Mouse (Mus musculus) ovary, postnatal 36 days (tissue): ENCODE results near the gene Itga9.

Source experiments
- DNase-seq: peaks from one replicate; pipeline ENCODE4 v3.0.0; 2022; ENCODE audit warnings: low spot score, mixed read lengths

Gene Itga9

DNA sequence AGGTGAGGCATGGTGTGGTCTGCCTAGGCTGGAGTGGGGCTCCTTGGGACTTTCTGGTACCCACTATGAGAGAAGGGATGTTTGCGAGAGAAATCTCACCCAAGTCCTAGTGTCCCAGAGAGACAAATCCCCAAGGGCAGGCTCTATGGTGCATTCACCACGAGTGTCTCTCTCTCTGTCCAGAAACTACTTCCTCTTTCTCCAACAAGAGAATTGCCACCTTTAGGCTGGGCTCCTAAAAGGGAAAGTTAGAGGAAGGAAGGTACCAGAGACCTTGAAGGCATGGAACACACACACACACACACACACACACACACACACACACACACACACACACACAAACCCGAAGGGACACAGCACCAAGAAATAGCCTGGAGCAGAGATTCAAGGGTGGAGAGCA is 315.4 kb downstream of the Itga9 start:
- no peak for DNase-seq

DNA sequence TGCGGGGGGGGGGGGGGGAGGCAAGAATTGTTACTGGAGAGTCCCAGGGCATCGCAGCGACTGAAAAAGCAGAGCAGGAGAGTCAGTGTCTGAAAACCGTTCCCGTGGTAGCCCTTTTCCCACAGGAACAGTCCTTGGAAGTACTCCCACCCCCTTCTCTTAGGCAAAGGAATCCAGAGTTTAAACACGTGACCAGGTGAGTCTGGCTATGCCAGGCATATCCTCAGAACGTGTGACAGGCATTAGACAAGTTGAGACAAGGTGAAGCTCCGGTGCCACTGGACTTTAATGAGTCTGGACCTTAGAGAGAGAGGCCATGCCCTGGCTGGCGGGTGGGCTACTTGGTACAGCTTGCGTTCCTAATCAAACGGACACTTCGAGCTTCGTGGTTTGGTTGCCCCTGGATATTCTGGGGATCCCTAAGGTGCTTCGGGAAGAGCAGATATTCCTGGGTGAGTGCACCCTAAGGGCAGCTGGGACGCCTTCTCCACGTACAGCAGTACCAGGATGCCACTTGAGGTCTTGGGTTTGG is 318.1 kb downstream of the Itga9 start:
- DNase-seq = no peak

DNA sequence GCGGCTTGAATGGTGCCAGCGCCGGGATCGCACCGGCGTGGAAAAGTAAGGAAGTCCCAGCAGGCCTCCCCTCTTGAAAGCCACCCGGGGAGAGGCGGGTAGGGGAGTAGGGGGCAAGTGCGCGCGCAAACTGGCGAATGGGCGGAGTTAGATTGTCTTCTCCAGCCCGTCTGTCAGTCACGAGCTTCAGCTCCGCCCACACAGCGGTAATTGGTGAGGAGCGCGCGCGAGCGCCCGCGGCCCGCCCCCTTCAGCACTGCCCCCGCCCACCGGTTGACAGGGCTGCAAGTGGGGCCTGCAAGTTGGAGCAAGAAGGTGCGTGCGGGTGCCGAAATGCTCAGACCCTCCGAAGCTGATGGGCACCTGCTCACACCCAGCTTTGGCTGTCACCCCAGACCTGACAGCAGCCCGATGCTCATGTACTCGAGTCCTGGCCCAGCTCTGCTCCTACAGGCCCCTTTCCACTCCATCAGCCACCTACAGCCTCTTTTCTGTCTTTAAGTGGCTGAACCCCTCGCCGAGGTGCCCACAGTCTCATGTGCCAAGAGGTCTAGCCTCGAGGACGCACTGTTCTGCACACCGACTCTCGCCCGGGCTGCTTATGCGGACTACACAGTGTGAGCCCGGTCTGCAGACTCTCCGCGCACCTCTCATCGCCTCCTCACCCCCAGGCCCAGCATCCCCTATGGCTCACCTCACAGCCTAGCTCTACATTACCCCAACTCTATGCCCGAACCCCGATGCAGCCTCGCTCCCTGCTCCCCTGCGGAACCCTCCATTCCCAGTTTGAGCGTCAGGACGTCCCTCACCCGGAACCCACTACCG is 319.0 kb downstream of the Itga9 start:
- DNase-seq = peak; percentile 97

DNA sequence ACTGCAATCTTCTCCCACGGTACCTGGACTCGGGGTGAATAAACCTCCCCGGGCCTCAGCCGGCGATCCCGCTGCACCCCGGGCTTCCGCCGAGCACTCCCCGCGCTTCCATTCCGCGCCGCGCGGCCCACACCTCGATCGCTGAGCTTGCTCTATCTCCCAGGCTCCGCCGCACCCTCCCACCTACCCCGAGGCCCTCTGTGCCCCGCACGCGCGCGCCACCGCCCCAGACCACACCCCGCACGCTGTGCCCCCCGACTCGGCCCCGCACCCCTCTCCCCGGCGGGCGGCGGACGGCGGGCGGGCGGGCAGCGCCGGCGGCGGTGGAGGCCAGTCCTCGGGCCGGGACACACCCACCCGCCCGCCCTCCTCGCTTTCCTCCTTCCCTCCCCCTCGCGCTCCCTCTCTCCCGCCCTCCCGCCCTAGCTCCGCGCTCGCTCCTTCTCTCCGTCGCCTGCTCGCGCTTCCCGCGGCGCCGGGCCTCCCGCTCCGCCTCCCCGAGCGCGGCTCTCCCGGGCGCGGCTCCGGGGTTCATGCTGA is 319.7 kb downstream of the Itga9 start, which contains the start of gene Ctdspl:
Gene Ctdspl, plus strand, starts transcription at position 343 of the 540 bp plus-strand sequence.
- DNase-seq = peak; percentile 69

DNA sequence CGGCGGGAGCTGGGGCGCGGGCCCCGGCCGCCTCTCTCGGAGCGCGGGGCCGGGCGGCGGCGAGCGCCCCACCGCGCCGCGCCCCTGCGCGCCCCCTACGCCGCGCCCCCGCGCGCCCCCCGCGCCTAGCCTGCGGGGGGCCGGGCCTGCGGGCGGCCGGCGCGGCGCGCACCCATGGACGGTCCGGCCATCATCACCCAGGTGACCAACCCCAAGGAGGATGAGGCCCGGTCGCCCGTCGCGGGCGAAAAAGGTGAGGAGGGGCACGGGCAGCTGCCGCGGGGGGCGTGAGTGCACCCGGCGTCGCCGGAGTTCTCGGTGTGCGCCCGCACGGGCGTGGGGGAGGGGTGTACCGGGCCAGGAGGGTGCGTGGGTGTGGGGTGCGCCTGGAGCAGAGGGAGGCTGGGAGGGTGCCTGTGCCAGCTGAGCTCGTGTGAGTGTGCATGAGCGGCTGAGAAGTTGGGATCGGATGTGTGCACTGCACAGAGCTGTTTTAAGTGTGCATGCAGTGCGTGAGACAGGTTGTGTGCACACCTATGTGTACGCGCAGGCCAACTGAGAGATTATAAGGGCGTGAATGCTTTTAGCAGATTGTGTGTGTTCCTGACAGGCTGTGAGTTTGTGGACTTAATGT is 320.3 kb downstream of the Itga9 start:
- peak; percentile 65 for DNase-seq

DNA sequence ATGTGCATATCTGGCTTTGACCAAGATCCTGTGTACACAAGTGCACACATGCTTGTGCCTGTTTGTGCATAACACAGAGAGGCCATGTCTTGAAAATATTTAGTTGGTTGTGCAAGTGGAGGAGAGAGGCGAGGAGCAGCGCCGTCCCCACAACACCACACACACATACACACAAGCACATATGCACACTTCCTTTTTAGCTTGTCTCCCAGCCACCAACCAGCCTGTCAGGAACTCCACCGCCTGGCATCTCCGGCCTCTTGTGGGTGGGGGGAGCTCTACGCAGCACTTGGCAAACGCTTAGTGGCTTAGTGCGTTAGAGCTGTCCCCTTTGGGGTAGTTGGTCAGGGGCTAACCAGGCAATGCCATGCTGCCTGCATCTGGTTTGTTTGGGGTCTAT is 321.0 kb downstream of the Itga9 start:
- DNase-seq = no peak

DNA sequence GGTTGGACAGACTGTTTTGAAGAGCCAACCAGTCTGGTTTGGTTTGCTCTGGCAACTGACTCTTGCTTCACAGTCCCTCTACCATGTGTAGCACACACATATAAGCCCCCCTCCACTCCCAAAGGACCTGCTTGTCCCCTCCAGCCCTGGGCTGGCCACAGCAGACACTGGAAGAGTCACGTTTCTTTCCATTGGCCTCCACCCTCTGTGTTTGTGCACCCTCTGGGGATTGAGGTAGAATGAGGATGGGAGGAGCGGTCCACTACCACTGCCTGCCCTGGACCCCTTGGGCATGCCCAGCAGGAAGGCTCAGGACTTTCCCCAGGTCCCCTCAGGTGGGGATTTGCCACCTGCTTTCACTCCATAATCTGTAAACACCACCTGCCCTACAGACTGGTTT is 321.5 kb downstream of the Itga9 start:
- no peak for DNase-seq

DNA sequence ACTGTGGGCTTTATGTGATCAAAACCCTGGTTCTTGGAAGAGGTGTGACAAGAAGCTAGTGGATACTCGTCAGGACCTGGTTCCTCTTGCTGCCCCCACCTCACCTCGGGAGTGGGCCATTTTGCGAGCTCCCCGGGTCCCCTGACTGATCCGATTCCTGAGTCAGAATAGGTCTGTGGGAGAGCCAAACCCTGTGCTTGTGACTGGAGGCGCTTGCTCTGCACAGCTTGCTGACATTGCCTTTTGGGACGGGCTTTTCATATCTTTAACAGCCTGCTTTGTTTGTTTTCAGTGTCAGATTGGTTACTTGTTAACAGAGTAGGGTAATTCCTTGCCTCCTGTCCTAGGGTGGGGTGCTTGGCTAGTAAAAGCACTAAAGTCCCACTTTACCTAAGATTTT is 322.2 kb downstream of the Itga9 start:
- DNase-seq = no peak

DNA sequence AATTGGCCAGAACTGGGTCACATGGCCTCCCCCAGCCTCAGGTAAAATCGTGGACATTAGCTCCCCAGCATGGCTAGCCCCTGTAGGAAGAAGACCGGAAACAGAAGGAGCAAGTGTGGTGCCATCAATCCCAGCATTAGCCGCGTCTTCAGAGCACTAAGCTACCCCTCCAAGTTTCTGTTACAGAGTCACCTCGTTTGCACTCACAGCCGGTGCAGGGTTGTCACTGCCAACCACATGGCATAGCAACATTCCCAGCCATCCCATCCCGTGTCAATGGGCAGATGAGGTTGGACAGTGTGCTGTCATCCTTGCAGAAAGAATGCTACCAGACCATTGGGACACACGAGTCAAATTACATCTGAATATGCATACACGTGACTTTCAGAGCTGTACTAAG is 324.1 kb downstream of the Itga9 start:
- DNase-seq = no peak

DNA sequence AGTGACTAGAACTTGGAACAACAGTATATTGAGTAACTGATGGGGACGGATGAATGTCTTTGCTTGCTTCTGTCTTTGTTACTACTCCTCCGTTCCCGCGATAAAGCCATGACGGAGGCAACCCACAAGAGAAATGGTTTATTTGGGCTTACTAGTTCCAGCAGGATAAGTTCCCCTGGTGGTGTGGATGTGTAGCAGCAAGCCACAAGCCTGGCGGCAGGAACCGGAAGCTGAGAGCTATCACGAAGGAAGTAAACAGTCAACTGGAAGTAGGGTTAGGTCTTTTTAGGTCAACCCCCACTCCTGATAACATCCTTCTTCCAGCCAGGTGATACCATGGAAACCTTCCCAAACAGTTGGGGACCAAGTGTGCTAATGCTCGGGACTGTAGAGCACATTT is 327.3 kb downstream of the Itga9 start:
- no peak for DNase-seq

DNA sequence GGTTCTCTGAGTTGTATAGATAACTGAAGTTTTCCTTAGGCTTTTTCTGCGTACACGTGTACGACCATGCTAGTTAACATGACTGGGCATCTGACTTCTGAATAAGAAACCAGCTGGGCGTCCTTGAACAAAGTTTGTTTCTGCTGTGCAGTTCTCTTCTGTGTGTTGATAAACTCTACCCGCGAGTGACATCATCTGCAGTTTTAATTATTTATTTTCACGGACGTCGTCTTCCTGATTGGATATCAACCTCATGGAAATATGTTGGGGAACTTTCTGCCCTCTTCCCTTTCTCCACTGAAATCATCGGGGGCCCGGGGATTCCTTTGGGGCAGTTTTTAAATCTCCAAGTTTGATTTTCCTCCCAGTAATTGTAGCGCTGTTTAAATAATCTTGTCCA is 327.8 kb downstream of the Itga9 start:
- no peak for DNase-seq

DNA sequence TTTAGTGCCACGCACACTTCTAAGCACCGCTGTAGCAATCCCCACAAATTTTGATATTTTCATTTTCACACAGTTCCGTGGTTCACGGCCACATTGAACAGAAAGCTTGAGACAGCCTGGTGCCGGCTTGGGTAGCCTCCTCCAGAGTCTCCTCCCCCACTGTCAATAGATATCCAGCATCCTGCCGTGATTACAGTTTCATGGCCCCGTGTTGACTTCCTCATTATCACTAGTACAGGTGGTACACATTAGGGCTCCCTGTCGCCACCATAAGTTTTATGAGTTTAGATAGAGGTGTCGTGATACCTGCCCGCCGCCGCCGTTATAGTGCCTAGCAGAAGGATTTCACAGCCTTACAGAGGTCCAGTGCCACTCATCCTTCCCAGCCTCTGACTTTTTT is 328.6 kb downstream of the Itga9 start:
- DNase-seq = no peak

DNA sequence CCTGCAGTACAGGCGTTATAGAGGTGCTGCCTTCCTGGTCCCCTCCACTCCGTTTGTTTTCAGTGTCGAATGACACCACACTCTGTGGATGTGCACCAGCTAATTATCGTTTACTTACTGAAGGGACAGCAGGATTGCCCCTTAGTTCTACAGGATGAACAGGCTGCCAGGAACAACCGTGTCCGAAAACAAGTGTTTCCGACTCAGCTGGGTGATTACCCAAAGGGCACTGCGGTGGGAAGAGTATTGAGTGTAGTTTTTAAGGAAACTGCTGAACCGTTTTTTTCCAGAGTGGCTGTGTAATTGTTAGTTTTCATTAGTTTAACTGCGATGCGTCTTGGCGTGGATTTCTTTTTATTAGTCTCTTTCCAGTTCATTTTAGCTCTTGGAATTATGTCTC is 329.6 kb downstream of the Itga9 start:
- no peak for DNase-seq

DNA sequence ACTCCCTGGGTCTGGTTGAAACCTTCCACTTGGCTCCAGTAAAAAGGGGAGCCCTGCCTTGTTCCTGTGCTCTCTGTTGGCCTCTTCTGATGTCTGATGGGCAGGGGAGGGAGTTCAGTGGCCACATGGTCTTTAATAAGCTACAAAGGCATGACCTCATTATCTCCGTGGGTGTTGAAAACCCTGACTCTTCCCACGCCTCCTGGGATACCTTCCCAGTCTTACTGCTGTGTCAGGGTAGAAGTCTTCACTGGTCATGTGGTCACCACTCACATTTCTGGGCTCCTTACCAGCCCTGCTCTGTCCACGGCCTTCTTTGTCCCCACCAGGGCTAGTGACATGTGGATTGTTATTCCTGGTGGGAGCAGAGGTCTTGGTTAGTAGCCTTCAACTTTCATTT is 331.0 kb downstream of the Itga9 start:
- DNase-seq = no peak

DNA sequence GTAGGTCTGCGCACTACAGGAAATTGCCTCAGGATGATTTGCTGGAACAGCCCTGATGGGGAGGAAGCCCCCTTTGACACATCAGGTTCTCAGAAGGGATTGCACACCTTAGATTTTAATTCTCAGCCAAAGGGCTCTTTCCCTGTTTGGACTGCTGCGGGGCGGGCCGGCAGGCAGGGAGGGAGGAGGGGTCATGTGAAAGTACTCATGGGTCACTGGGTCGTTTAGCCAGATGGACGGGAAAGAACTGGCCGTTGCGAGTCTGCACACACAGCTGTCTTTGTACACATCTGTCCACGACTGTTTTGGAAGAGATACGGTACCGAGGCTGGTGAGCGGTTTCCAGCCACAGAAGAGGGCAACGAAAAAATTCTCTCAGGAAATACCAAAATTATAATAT is 332.9 kb downstream of the Itga9 start:
- no peak for DNase-seq

DNA sequence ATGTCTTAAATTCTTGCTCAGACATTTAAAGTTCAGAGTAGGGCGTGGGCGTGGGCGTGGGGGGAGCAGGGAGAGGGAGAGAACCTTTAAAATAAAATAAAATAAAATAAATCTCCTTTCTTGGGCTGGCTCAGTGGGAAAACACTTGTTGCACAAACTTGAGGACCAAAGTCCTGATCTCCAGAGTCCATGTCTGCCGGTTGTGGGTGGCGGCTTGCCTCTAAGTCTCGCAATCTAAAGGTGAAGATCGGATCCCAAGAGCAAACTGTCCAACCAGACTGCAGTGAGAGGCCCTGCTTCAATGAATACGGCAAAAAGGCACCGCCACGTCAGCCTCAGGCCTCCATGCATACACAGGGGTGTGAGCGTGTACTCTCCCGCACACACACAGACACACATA is 333.3 kb downstream of the Itga9 start:
- DNase-seq = no peak

DNA sequence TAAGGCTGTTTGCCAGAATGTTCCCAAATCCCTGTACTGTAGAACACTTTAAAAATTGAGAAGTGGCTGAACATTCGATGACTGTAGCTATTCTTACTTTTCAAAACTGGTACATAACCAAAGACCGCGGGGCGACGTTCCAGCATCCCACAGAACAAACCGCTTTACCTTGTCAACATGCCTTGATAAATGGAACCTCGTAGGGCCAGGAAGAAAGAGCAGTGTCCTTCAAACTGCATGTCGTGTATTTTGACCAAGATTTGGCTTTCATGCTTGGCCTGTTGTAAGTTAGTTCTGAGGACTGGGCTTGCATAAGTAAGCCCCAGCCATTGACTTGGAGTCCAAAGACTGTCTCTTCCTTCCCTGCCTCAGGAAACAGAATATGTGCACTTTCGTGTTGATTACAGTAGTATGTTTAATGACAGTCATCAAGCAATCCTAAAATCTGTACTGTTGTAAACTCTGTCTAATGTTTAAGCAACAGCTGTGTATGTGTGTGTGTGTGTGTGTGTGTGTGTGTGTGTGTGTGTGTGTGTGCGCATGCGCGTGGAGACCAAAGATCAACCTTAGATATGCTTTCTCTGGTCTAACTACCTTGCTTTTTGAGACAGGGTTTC is 334.2 kb downstream of the Itga9 start:
- DNase-seq = no peak

DNA sequence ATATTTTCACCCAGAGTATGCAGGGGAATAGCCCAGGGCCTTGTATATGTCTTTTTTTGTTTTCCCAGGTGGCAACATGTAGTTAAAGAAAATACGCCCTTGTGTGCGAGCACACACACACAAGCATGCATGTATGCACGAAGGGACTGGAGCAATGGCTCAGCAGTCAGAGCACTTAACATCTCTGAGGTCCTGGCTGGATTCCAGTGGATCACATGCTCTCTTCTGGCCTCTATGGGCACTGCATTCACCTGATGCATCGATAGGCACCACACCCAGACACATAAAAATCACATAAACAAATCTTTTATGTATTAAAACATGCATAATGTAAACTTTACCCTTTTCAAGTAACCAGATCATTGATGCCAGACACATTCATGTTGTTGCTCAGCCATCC is 335.5 kb downstream of the Itga9 start:
- DNase-seq = no peak

DNA sequence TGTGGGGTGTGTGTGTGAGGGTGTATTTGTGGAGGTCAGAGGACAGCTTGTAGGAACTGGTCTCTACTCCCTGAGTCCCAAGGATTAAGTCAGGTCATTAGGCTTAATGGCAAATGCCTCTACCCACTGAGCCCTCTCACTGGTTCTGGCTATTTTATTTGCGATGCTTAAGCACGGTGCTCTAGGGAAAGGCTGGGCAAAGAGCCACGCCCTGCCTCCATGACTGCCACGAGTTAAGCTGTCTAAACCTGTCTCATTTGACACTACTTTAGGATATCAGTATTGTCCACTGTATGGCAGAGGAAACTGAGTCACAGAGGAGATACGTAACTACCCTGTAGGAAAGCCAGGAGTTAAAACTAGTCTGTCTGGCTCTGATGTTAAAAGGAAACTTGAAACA is 337.5 kb downstream of the Itga9 start:
- DNase-seq = no peak

DNA sequence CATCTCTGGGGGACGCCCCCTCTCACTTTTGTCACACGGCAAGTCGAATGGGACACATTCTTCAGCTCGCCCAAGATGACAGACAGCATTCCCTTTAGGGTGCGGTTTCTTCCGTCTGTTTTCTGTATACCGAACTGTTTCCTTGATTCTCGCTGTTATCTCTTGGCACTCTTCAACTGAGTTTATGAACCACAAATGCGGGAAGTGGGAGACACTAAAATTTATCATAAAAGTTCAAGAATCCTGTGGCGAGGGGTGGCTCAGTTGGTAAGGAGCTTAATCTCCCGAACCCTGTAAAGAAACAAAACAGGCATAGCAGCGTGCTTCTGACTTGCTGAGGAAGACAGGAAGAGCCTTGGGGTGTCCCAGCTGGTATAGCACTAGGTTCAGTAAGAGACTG is 337.9 kb downstream of the Itga9 start:
- no peak for DNase-seq

DNA sequence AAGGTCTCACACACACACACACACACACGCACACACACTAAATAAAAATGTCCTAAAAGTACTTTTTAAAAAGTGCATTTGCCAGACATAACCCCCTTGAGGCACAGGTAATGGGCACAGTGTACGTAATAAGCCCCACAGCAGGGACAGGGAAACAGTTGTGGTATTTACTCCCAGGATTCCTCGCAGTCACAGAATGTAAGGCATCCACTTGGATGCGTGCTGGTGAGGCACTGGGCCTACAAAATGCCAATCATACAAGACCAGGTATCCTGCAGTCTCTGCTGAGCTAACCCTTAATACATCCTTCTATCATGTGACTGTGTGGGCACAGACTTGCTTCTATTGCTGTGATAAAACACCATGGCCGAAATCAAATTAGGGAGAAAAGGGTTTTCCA is 342.0 kb downstream of the Itga9 start:
- DNase-seq = no peak

DNA sequence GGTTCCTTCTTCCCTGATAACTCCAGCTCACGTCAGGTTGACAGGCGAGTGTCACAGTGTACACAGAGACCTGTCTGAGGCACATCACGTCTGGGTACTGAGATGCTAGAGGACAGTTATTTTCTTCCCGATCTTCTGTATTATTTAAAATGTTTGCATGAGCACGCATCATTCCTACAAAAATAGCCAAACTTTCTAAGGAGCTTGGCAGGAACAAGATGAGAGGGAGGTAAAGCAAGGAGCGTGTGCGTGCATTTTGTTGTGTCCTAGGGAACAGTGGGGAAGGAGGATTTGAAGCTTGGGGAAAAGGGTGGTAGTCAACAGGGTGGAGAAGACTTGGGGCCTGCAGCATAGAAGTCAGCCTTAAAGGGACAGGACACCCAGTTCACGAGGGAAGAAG is 342.6 kb downstream of the Itga9 start:
- no peak for DNase-seq

DNA sequence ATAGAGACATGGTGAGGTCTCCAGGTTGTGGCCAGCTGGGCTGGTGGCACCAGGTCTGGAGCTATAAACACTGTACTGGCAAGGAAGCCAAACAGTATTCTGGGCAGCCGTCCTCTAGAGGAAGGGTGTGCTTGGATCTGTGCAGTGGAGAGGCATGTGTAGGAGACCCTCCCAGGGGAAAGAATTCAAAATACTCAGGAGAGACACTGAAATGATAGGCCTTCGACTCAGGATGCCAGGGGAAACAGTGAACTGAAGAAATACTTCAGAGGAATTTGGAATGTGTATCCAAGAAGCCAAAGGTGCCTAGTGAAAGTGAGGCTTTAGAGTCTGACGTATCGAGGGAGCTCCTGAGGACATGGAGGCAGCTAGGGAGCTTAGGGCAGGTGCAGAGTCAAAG is 343.2 kb downstream of the Itga9 start:
- no peak for DNase-seq
